Mouse (Mus musculus) midbrain, embryonic 10.5 days (tissue): ENCODE measurements around the gene Pqlc3. TPM values are rescaled to one million over a fixed set of nuclear protein-coding genes. Genes with fewer than 3 reads are reported as not detected.
"Not testable (repeated sequence)": the region's sequence is repeated elsewhere in the genome, so short reads cannot be mapped to it uniquely, and the experiment has no call there.

Experiments
- DNase-seq: peaks from one replicate; pipeline ENCODE4 v3.0.0-alpha.2; 2017; ENCODE audit warnings: low spot score
- H3K27ac ChIP-seq: fragments of 300-500 bp; sonication (generic); replicated peaks from 2 replicates; pipeline ENCODE4 v1.5.1; 2016; ENCODE audit warnings: mild to moderate bottlenecking
- H3K27me3 ChIP-seq: fragments of 300-500 bp; sonication (generic); 2 replicates; pipeline ENCODE4 v1.6.1; 2016; ENCODE audit warnings: low read depth, mild to moderate bottlenecking; ENCODE audit not compliant: poor library complexity, severe bottlenecking
- H3K36me3 ChIP-seq: fragments of 300-500 bp; sonication (generic); 2 replicates; pipeline ENCODE4 v1.6.1; 2016; ENCODE audit warnings: mild to moderate bottlenecking, moderate library complexity
- H3K4me1 ChIP-seq: fragments of 300-500 bp; sonication (generic); 2 replicates; pipeline ENCODE4 v1.6.1; 2016
- H3K4me3 ChIP-seq: fragments of 300-500 bp; sonication (generic); 2 replicates; pipeline ENCODE4 v1.5.1; 2016; ENCODE audit warnings: mild to moderate bottlenecking, moderate library complexity
- H3K9me3 ChIP-seq: fragments of 300-500 bp; sonication (generic); replicated peaks from 2 replicates; pipeline ENCODE4 v1.6.1; 2016; ENCODE audit warnings: mild to moderate bottlenecking
- WGBS: fragments of 180-500 bp; shearing (Covaris S2); methylation state at CpG from one replicate; pipeline ENCODE4 v1.1.7; 2016; 5-methylcytosine and 5-hydroxymethylcytosine counted together
- polyA plus RNA-seq: library from polyadenylated mRNA; unstranded; fragments of >200 nt; fragmentation: Nextera tagmentation; extraction: Ambion mirVana; gene quantifications from 2 replicates; pipeline ENCODE4 v1.2.1, GENCODE M21; 2016

Pqlc3 gene
- polyA plus RNA-seq, 1 experiment from 2014 or later: 3.3 TPM

DNA sequence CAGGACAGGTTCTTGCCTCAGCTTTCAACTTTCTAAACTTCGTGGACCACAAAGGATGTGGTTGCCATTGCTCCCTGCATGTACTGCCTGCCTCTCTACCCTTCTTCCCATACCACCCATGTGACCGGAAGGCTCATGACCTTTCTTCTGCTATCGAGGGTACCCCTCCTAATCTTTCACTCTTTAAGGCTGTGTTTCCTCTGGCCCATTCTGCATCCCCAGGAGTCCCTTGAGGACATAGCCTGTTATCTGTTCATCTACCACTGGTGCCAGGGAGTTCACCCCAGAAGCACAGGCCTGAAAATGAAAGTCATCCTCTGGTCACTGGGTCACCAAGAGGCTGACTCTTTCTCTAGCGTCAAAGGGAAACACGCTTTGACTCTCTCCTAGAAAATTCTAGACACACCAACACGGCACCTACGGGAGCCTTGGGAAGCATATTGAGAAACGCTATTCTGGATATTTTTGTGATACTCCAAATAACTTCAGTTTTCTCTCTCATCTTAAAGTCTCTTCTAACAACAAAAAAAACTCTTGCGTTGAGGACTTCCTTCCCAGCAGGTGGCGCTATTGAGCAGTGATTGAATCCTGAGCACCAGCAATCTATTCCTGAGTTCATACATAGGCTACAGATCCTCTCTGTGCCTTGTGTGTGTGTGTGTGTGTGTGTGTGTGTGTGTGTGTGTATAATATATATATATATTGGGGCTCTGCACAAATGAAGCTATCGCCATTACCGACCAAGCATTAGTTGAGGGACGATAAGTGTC, 32.7 kb upstream of the Pqlc3 start:
- WGBS: 42% methylated on average over 13 of the region's 13 CpGs
- H3K4me1 ChIP-seq: 0 out of 2 replicates have a peak, but pooled peaks cover 8% of the 10 kb centered on the region
- peaks cover 3% of the 10 kb centered on the region; the same call in 1 of the 2 replicates for H3K9me3 ChIP-seq
- H3K27me3 ChIP-seq: no peaks in the 10 kb centered on the region
- no peaks in the 10 kb centered on the region for H3K36me3 ChIP-seq
- H3K4me3 ChIP-seq: no peak overlapping the region
- peak; percentile 81 for DNase-seq
- H3K27ac ChIP-seq: no peak overlapping the region

DNA sequence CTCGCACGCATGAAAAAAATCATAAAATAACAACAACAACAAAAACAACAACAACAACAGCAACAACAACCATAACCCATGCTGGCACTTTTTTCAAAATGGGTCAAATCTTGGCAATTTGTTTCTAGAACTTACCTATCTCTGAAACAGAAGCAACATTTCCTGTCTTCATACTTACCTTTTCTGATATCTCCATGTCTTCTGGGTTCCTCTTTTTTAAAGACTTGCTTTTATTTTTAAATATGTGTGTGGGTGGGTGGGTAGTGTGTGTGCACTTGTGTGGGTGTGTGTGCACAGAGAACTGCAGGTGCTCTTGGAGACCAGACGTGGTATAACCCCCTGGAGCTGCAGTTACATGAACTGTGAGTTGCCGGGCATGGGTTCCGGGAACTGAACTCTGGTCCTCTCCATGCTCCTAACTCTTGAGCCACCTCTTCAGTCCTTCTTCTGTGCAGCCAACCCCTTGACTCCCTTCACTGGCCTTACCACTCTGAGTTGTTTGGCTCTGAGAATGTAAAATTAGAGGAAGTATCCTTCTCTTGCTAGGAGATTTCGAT, 24.4 kb upstream of the Pqlc3 start:
- 91% methylated on average over 6 of the region's 6 CpGs for WGBS
- H3K9me3 ChIP-seq: peaks cover 3% of the 10 kb centered on the region; the same call in 1 of the 2 replicates
- no peaks in the 10 kb centered on the region for H3K36me3 ChIP-seq
- no peak for DNase-seq
- no peaks in the 10 kb centered on the region for H3K4me1 ChIP-seq
- H3K27me3 ChIP-seq: no peaks in the 10 kb centered on the region
- H3K4me3 ChIP-seq: no peak overlapping the region
- no peak overlapping the region for H3K27ac ChIP-seq

DNA sequence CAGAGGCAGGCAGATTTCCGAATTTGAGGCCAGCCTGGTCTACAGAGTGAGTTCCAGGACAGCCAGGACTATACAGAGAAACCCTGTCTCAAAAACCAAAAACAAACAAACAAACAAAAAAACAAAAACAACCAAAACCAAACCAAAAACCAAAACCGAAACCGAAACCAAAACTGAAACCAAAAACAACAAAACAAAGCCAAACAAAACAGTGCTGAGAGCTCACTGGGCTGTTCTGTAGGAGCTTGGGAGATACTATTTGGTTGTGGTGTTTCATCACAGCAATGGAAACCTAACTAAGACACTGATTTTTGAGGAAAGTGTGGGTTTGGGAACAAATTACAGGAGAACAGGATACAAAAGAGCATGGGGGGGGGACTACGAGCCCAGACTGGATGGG, 21.9 kb upstream of the Pqlc3 start:
- Histone ChIP-seq H3K27me3 (no peaks in the 10 kb centered on the region), H3K4me3 (no peak overlapping the region), H3K36me3 (no peaks in the 10 kb centered on the region), H3K9me3 (no peaks in the 10 kb centered on the region), H3K27ac (no peak overlapping the region), H3K4me1 (no peaks in the 10 kb centered on the region)
- DNase-seq: no peak
- 86% methylated on average over 4 of the region's 4 CpGs for WGBS

DNA sequence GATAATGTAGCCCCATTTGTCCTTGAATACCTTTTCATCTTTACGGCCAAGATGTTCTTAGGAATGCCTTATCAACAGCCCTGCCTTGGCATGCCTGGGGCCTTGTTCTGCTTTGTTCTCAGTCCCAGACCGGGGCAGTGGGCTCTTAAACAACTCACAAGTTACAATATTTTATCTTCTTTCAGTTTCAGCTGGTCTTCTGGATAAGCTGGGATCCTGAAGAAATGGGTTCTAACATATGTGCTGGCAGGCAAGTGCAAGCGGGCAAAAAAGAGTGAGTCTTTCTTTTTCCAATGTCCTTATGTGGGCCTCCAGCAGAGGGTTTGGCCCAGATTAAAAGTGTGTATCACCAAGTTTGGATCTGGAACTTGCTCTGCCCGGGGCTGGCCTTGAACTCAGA, 20.9 kb upstream of the Pqlc3 start:
- not testable (repeated sequence) for H3K27me3 ChIP-seq, H3K36me3 ChIP-seq, H3K27ac ChIP-seq, H3K4me1 ChIP-seq, DNase-seq, H3K4me3 ChIP-seq, H3K9me3 ChIP-seq
- WGBS: 88% methylated on average over 4 of the region's 4 CpGs

DNA sequence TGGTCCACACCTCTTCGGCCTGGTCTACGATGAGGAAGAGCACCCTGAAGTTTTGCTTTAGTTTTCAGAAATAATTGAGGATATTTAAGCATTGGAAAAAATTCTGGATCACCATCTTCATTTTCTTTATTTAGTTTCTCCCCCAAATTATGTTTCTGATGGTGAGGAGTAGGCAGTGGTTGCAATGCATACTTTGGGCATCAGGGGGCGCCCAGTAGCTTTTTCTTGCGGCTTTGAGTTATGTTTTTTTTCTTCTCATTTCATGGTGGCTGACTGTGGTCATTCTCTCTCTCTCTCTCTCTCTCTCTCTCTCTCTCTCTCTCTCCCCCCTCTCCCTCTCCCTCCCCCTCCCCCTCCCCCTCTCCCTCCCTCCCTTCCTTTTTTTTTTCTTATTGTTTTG, 18.3 kb upstream of the Pqlc3 start:
- no peaks in the 10 kb centered on the region; the same call in 1 of the 2 replicates for H3K9me3 ChIP-seq
- H3K4me3 ChIP-seq: no peak overlapping the region
- DNase-seq: peak; percentile 50
- no peaks in the 10 kb centered on the region for H3K4me1 ChIP-seq
- no peaks in the 10 kb centered on the region for H3K36me3 ChIP-seq
- H3K27me3 ChIP-seq: no peaks in the 10 kb centered on the region
- 37% methylated on average over 4 of the region's 4 CpGs for WGBS
- H3K27ac ChIP-seq: no peak overlapping the region

DNA sequence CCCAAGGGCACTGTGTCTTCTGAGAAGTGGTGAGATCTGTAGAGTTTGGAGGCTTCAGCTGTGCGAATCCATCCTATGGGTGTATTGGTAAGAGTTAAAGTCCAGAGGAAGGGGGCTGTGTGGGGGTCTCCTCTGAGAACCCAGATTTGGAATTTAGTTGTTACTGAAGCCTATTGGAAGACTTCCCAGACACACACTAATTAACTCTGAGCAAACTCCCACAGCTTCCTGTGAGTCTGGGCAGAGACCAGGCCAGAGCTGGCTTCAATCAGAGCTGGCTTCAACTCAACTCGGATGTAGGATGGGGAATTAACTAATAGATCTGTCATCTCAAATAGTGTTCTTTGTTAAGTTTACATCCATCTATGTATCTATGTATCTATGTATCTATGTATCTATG, 15.5 kb upstream of the Pqlc3 start:
- DNase-seq: no peak
- Histone ChIP-seq H3K27me3 (peaks cover 4% of the 10 kb centered on the region), H3K4me1 (peaks cover 8% of the 10 kb centered on the region), H3K4me3 (no peak overlapping the region), H3K36me3 (no peaks in the 10 kb centered on the region), H3K9me3 (no peaks in the 10 kb centered on the region; the same call in 1 of the 2 replicates), H3K27ac (no peak overlapping the region)
- WGBS: 86% methylated on average over 2 of the region's 2 CpGs

DNA sequence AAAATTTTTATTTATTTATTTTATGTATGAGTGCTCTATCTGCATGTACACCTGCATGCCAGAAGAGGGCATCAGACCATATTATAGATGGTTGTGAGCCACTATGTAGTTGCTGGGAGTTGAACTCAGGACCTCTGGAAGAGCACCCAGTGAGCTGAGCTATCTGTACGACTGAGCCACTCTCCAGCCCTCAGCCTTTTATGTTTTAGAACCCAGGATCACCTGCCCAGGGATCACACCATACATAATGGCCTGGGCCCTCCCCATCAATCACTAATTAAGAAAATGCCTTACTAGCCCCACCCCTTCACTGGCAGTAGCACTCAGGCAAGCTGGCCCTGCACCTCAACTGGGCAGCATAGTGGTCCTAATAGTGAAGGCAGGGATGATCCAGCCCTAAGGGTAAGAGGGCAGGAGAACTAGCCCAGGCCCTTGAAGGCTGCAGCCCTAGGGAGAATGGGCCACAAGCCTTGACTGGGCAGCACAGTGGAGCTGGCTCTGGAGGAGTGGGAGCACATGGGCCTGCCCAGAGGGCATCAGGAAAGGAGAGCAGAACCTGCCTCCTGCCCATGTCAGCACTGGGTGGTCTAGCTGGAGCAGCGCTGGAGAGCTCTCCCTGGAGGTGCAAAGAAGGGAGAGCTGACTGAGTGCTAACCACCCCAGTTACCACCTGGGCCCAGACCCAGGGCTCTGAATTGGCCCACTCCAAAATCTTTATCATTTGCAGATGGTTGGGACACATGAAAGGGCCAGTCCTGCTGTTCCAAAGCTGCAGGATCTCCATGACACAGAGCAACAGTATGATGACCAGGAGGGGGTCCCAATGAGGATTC, 12.1 kb upstream of the Pqlc3 start:
- peaks cover 8% of the 10 kb centered on the region for H3K4me1 ChIP-seq
- no peak overlapping the region for H3K27ac ChIP-seq
- no peak overlapping the region for H3K4me3 ChIP-seq
- 79% methylated on average over 2 of the region's 2 CpGs for WGBS
- no peaks in the 10 kb centered on the region for H3K36me3 ChIP-seq
- H3K27me3 ChIP-seq: peaks cover 8% of the 10 kb centered on the region
- peaks cover 13% of the 10 kb centered on the region for H3K9me3 ChIP-seq
- no peak for DNase-seq

DNA sequence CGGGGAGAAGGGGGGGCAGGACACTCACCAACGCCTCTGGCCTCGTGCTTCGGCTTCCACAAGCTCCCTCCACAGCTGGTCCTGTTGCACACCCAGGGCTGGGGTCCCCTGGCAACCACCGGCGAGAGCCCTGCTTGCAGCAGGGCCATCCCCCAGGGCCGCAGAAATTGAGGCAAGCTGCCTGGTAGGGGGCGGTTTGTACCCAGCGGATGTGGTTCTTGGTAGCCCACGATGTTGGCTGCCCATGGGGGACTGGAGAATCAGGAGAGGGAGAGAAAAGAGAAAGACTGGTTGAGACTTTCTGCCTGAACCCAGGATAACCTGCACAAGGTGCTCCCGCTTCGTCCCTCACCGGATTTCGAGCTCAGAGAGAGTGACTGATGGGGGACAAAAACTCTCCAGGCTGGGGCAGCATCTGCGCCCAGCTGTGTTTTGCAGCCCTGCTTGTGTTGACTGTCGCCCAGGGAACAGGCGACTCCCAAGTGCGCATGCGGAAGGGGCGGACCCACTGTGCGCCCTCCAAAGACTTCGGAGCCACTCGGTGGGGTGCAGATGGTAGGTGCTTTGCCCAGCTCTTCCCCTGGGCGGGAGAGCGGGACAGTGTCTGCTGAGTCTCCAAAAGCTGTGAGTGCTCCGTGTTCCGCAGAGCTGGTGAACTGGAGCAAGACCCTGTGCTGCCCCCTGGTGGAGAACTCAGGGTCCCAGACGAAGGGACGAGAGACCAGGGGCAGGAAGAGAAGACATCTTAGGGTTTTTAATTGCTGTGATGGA, 11.1 kb upstream of the Pqlc3 start, which contains the start of gene 2410004P03Rik:
Gene 2410004P03Rik (minus strand): TSS at position 628 of the 771 bp plus-strand sequence.
- DNase-seq: peak; percentile 87
- H3K9me3 ChIP-seq: peaks cover 13% of the 10 kb centered on the region
- peaks cover 8% of the 10 kb centered on the region for H3K27me3 ChIP-seq
- no peaks in the 10 kb centered on the region for H3K36me3 ChIP-seq
- H3K27ac ChIP-seq: peak within 1 kb of the TSS; percentile 71
- H3K4me3 ChIP-seq: peak within 1 kb of the TSS; percentile 56
- 7% methylated on average over 29 of the region's 29 CpGs for WGBS
- H3K4me1 ChIP-seq: peaks cover 8% of the 10 kb centered on the region

DNA sequence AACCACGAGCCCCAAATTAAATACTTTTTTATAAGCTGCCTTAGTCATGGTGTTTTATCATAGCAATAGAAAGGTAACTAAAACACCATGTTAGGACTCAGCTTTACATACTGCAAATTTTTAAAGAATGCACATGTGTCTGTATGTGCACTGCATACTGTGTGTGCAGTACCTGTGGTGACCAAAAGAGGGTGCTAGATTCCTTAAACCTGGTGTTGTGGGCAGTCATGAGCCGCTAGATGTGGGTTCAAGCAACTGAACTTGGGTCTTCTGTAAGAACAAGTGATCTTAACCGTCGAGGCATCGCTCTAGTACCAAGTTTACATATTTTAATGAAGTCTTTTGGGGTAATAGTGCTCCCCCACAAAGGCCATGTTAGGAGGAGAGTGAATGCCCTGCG, 9.3 kb upstream of the Pqlc3 start:
- Histone ChIP-seq H3K27me3 (peaks cover 8% of the 10 kb centered on the region), H3K9me3 (peaks cover 13% of the 10 kb centered on the region; the same call in 1 of the 2 replicates), H3K4me3 (no peak overlapping the region), H3K27ac (no peak overlapping the region), H3K36me3 (no peaks in the 10 kb centered on the region), H3K4me1 (peaks cover 8% of the 10 kb centered on the region)
- WGBS: 97% methylated on average over 6 of the region's 6 CpGs
- no peak for DNase-seq

DNA sequence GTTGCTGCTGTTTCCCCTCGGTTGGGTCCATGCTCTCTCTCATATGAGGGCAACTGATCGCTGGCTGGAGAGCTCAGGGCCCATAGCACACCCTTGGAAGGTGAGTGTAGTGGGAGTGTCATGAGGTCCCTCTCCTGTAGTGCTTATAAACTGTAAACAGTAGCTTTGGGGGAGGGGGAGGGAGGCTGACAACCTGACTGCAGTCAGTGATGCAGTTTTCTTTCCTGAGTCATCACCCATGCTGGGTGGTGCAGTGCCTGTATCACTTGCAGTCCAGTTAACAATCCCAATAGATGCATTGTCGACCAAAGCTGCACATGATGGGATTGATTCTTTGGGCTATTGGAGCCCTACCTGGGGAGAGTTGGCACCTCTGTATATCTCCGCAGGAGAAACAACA, 1.0 kb upstream of the Pqlc3 start:
- H3K36me3 ChIP-seq: 0 out of 2 replicates have a peak, but pooled peaks cover 3% of the 10 kb centered on the region
- 60% methylated on average over 4 of the region's 4 CpGs for WGBS
- peaks cover 50% of the 10 kb centered on the region for H3K27me3 ChIP-seq
- H3K4me1 ChIP-seq: peaks cover 22% of the 10 kb centered on the region
- no peaks in the 10 kb centered on the region for H3K9me3 ChIP-seq
- no peak overlapping the region for H3K27ac ChIP-seq
- no peak overlapping the region for H3K4me3 ChIP-seq
- DNase-seq: no peak

DNA sequence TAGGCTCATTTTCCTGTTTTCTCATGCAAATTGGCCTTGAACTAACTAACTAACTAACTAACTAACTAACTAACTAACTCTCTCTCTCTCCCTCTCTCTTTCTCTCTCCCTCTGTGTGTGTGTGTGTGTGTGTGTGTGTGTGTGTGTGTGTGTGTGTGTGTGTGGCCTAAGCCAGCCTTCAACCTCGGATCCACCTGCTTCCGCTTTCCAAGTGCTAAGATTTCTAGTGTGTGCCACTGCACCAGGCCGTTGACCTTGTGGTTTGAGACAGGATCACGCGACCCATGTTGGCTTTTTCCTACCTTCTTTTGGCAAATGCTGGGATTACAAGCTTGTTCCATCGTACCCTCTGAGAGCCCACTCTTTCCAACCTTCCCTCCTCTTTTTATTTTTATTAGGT, 420 bp upstream of the Pqlc3 start:
- Histone ChIP-seq H3K4me3 (no peak overlapping the region; the same call in 1 of the 2 replicates), H3K36me3 (0 out of 2 replicates have a peak, but pooled peaks cover 3% of the 10 kb centered on the region), H3K27ac (no peak overlapping the region), H3K27me3 (peaks cover 50% of the 10 kb centered on the region), H3K4me1 (peaks cover 22% of the 10 kb centered on the region), H3K9me3 (no peaks in the 10 kb centered on the region)
- no peak for DNase-seq
- 61% methylated on average over 6 of the region's 6 CpGs for whole genome bisulfite sequencing

DNA sequence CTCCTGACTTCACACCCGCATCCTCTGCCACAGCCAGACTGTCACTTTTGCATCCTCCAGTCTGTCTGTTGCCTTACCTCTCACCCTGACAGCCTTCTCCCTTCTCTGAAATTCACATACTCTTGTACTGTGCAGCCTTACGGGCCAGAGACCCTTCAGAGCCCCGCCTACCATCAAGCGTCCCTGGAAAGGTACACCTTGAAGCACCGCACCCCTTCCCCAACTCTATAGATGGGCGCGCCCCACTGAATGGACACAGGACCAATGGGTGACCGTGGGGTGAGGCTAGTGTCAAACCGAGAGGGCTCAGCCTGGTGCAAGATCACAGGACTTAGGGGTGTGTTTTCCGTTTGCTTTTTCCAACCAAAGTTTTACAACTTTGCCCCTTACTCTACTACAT, 1.1 kb downstream of the Pqlc3 start:
- WGBS: 5% methylated on average over 10 of the region's 10 CpGs
- Histone ChIP-seq H3K4me1 (peaks cover 22% of the 10 kb centered on the region), H3K4me3 (peak overlapping the region; percentile 65), H3K36me3 (peaks cover 8% of the 10 kb centered on the region; the same call in 1 of the 2 replicates), H3K27me3 (peaks cover 50% of the 10 kb centered on the region), H3K9me3 (no peaks in the 10 kb centered on the region), H3K27ac (no peak overlapping the region)
- no peak for DNase-seq
